Mouse (Mus musculus): Measurements from ENCODE around the gene Gm8300.
A peak's percentile ranks its signal among the peaks of the same experiment; 100 is the strongest.
"Not testable (repeated sequence)": the region's sequence is repeated elsewhere in the genome, so short reads cannot be mapped to it uniquely, and the experiment has no call there.

The Gm8300 gene

DNA sequence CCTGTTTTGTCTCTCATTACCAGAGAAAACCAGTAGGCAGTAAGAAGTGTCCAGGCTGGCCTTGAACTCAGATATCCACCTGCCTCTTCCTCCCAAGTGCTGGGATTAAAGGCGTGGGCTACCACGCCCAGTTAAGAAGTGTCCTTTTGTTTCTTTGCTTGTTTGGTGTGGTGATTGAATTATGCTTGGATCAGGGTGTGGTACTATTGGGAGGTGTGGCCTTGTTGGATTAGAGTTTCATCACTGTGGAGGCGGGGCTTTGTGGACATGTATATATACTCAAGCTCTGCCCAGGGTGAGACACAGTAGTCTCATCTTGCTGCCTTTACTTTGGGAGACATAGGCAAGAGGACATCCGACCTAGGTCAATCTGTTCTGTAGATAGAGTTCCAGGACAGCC is at the start of gene Gm8300:
TSS of gene Gm8300 (plus strand) at position 301 of the 400 bp plus-strand sequence.
- DNase-seq (ENCODE audit: low spot score in 2 of 2), result not testable (repeated sequence)

DNA sequence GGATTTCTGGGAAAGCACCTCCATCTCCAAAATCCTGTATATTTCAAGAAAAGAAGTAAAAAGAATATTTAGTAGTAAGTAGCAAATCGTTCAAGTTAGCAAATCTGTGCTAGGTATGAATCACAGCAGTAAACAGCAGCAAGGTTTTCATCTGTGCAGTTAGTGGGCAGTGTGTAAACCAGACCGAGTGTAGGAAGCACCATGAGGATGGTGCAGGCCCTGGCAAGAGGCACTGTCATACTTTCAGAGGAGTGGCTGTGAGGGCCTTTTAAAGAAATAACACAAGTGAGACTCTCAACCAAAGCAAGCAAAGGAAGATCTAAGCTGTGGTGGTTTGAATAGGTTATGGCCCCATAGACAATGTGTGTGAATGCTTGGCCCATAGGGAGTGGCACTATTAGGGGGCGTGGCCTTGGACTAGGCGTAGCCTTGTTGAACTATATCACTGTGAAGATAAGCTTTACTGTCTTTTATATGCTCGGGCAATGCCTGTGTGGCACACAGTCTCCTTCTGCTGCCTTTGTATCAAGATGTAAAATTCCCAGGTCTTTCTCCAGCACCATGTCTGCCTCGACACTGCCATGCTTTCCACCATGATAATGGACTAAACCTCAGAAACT is 49.3 kb upstream of the Gm8300 start:
- DNase-seq (ENCODE audit: low spot score in 2 of 2), result no peak

GRCm38 (mm10) chr12:87470263-87471136 is 43.6 kb upstream of the Gm8300 start:
- DNase-seq (ENCODE audit: low spot score in 2 of 2), result no peak

DNA sequence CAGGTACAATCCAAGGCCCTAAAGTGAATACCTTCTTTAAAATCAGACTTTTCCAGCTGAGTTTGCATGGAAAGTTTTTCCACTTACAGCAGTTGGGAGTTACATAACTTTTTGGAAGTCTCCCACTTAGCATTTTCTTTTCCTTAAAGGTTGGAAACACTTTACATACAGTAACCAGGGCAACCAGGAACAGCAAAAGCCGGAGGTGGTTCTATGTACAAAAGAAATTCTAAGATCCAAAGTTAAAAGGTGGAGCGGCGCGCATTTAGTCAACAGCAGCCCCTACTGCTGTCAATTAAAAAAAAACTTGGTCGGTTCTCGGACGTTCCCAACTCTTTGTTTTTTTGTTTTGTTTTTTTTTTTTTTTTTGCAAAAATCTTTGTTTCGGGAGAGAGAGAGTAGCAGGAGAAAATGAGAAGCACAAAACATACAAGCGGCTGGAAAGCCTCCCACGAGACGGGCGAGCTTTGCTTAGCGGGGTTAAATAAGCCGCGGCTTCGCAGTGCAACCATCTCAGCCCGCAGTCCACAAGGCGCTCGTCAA is 42.6 kb upstream of the Gm8300 start:
- DNase-seq (ENCODE audit: low spot score in 2 of 2), result no peak

GRCm38 (mm10) chr12:87471964-87472786 is 41.9 kb upstream of the Gm8300 start, which contains the start of gene Snw1:
TSS of gene Snw1 (minus strand) at chr12:87472274.
- DNase-seq (ENCODE audit: low spot score in 2 of 2), result peak; percentile 87 to 91

DNA sequence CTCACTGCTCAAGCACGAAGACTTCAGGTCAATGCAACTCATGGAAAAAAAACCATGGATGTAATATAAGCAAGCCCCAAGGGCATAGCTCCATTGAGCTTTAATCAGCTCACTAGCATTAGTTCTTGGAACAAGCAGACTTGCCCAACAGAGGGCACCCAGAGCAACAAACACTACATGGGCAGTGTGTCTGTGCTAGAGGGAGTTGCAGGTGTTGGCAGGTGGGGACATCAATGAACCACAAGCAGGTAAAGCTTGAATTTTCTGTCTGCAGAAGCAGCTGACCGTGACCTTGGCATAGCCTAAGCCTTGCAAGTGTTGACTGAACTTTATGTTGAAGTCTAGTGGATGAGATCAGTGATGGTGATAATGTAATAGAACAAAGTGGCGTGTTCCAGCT is 39.4 kb upstream of the Gm8300 start:
- no peak for DNase-seq (ENCODE audit: low spot score in 2 of 2)

DNA sequence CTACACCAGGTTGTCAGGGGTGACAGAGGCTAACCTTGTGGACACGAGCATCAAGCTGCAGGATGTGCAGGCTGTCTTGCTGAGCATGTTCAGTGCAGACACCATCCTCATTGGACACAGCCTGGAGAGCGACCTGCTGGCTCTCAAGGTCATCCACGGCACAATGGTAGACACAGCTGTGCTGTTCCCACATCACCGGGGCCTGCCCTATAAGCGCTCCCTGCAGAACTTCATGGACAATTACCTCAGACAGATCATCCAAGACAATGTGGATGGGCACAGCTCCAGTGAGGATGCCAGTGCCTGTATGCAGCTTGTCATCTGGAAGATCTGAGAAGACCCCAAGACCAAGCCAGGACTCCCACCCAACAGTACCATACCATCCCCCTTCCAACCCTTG is 31.6 kb upstream of the Gm8300 start:
- DNase-seq (ENCODE audit: low spot score in 2 of 2), result not testable (repeated sequence)

DNA sequence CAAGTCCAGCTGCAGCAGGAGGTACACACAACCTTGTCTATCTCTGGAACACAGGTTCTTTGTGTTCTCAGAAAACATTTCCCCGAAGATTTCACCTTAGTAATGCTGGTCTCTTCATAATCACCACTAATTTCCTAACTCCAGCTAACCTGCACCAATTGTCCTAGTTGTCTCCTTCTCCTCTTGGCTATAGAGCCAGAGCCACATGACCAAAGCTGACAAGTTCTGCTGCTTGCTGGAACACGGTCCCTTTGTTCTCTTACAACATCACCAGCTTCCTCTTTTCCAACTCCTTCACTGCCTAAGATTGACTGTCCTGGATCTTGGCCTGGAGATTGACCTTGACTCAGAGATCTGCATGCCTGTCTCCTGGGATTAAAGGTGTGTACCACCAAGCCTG is 25.4 kb upstream of the Gm8300 start:
- DNase-seq (ENCODE audit: low spot score in 2 of 2), result not testable (repeated sequence)

- DNase-seq (ENCODE audit: low spot score in 2 of 2), result not testable (repeated sequence)
These were observed 19.7 kb upstream of the Gm8300 start, which contains the start of gene Gm5788 for GRCm38 (mm10) chr12:87494421-87494820. TSS of gene Gm5788 (plus strand) at chr12:87494721.

GRCm38 (mm10) chr12:87519616-87520015 is 5.5 kb downstream of the Gm8300 start:
- DNase-seq (ENCODE audit: low spot score in 2 of 2), result not testable (repeated sequence)

GRCm38 (mm10) chr12:87543927-87544326 is 29.8 kb downstream of the Gm8300 start:
- no peak for DNase-seq (ENCODE audit: low spot score in 2 of 2)

GRCm38 (mm10) chr12:87550628-87551027 is 36.5 kb downstream of the Gm8300 start:
- DNase-seq (ENCODE audit: low spot score in 2 of 2), result not testable (repeated sequence)

All from thymus, postnatal 10 days (tissue).